Mouse (Mus musculus) adrenal gland, postnatal 25 days (tissue): ENCODE measurements around the gene 3110082I17Rik. TPM values are rescaled to one million over a fixed set of nuclear protein-coding genes. Genes with fewer than 3 reads are reported as not detected.

Source experiments
- DNase-seq: peaks from one replicate; pipeline ENCODE4 v3.0.0; 2021; ENCODE audit warnings: mixed read lengths
- long read RNA-seq: library from polyadenylated mRNA; stranded (forward); transcript quantifications from one replicate; pipeline ENCODE4 v2.0.0, GENCODE M21; 2021
- total RNA-seq: library from RNA; stranded (reverse); gene quantifications from 2 replicates; pipeline ENCODE4 v1.2.3, GENCODE M21; 2021

Gene 3110082I17Rik
- 9.8 and 15.8 TPM in 2 replicates for total RNA-seq
- long read RNA-seq, transcript 3110082I17Rik-201 (5 exons, 1,429 nt), result major isoform, 10 of 32 reads
- long read RNA-seq, partial matches to known transcripts, result 2 of 32 reads
- long read RNA-seq, other reads (novel, unspliced or antisense), result 19 of 32 reads

DNA sequence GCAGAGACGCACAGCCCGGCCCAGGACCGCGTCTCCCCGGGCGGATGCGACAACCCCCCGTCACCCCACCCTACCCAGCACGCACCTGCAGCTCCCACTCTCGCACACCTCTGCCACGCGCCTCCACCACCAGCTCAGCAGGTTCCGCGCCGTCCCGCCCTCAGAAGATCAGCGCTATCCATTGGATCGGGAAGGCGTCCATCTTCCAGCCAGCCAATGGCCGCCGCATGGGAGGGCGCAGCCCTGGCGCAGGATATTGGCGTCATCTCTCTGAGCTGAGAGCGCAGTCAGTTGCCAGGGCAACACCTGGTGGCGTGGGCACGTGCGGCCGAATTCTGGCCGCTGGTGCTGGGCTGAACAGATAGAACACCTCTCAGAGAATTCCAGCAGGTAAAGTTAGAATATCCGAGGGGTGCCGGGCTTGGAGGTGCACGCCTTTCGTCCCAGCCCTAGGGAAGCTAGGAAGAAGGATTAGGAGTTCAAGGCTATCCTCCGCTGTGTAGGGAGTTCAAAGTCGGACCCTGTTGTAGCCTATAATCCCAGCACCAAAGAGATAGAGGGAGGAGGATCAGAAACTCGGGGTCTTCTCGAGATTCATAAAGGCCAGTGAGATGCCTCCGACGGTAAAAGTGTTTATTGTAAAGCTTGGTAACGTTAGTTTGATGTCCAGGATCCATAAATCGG lies at the start of gene 3110082I17Rik:
3110082I17Rik (minus strand) TSS at position 144 of the 684 bp plus-strand sequence.
- peak; percentile 98 for DNase-seq

DNA sequence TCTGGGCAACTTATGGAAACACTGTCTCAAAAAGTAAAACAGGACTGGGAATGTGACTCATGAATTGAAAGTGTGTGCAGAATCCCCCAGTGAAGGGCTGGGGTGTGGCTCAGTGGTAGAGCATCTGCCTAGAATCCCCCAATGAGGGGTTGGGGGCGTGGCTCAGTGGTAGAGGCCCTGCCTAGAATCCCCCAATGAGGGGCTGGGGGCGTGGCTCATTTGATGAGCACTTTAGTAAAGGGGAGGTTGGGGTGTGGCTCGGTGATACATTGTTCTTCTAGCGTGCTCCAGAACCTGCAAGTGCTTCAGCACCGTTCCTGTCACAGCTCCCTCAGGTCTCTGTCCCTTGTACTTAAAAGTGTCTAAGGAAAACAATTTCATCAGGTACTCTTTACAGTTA lies 45.9 kb upstream of the 3110082I17Rik start:
- DNase-seq, result no peak

DNA sequence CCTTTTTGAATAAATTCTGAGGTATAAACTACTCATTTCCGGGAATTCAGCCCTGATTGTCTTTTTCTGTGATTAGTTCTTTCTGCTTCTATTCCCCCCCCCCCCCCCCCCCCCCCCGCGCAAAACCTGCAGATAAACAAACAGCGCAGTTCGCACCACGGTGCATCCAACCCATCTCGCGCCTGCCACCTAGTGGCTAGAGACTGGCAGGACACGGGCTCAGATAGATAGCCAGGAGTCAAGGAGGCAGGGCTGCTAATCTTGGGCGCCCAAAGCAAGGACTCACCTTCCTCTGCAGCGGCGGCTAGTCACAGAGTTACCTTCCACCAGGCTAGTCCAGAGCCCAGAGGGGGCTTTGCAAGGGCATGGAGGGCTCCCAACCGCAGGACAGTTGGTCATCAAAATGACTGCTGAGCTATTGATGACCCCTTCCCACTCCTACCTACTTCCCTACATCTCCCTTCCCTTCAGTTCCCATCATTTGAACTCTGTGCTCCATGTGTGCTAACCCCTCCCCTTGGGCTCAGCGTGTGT lies 44.8 kb upstream of the 3110082I17Rik start:
- DNase-seq, result peak; percentile 83

DNA sequence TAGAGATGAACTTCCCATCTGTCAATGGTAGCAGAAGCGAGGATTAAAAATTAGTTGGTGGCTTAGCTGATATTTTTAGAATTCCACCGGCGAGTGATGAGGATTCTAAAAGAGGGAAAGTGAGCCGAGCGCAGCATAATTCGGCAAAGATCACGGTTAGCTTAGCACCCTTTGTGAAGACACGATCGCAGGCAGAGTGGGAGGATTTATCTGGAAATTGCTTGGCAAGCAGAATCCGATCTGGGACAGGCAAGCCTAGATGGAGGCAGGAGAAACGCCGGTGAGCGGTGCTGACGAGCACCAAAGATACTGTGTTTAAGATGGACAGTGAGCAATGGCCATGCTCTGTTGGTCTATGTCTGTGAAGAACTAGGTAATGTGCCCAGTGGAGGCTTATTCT lies 42.0 kb upstream of the 3110082I17Rik start:
- DNase-seq, result no peak

DNA sequence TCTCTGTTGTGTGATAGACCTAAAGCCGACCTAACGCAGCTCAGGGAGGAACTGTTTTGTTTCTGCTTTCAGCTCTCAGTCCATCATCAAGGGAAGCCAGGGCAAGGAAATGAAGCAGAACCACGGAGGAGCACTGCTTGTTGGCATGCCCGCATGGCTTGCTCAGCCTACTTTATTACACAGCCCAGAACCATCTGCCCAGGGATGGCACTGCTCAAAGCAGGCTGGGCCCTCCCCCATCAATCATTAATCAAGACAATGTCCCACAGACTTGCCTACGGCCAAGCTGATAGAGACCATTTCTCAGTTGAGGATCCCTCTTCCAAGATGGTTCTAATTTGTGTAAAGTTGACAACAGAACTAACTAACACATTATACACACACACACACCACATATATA lies 38.5 kb upstream of the 3110082I17Rik start:
- no peak for DNase-seq

- no peak for DNase-seq
Measured at GRCm38 (mm10) chr5:139496939-139497338, 36.6 kb upstream of the 3110082I17Rik start.

- no peak for DNase-seq
Measured at GRCm38 (mm10) chr5:139495019-139495669, 34.8 kb upstream of the 3110082I17Rik start.

- no peak for DNase-seq
Measured at GRCm38 (mm10) chr5:139493690-139494089, 33.4 kb upstream of the 3110082I17Rik start.

DNA sequence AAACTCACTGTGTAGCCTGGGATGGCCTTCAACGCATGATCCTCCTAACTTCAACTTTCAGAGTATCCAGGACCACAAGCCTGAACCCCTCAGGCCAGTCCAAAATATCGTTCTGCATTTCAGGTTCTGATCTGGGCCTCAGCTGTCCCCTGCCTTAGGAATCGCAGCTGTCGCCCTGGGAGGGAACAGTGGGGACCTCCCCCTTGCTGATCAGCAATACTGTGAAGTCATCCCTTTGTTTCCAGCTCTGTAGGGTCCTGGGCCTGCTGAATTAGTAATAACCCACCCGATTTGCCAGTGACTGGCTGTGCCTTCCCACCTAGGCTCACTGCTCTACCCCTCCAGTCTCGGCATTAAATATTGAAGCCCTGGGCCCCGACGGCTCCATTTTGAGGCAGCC lies 31.0 kb upstream of the 3110082I17Rik start:
- no peak for DNase-seq

DNA sequence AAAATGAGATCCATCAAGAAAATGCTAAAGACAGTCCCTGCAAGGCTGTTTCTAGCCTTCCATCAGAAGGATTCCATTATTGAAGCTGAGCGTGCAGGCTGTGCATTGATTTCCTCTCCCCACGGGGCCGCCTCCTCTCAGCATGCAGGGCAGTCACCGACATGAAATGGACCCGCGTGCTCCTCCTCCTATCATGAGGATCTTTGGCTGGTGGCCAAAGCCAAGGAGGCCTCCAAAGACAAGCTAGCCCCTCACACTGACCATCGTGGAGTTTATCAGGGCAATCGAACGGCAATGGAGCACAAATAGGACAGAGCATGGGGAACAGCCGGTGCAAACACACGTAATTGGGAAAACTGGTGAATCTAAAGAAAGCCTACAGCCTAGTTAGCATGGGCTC lies 29.8 kb upstream of the 3110082I17Rik start:
- no peak for DNase-seq

GRCm38 (mm10) chr5:139484185-139484814 lies 24.0 kb upstream of the 3110082I17Rik start, which contains the start of gene Zfand2a:
Zfand2a (minus strand) TSS chr5:139484549.
- peak; percentile 99 for DNase-seq

- DNase-seq, result no peak
Measured at GRCm38 (mm10) chr5:139483171-139483848, 23.0 kb upstream of the 3110082I17Rik start.

DNA sequence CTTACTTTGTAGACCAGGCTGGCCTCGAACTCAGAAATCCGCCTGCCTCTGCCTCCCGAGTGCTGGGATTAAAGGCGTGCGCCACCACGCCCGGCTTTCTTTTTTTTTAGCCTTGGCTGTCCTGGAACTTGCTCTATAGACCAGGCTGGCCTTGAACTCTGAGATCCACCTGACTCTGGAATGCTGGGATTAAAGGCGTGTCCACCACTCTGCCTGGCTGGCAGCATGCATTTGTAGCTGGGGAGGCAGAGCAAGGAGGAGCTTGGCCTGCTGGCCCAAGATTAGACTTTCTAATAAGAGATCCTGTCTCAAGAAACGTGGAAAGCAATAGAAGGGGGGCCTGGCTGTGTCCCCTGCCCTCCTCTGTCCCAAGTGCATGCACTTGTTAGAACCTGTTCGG lies 20.1 kb upstream of the 3110082I17Rik start:
- DNase-seq, result no peak

GRCm38 (mm10) chr5:139479088-139479487 lies 18.8 kb upstream of the 3110082I17Rik start:
- DNase-seq, result peak; percentile 11

DNA sequence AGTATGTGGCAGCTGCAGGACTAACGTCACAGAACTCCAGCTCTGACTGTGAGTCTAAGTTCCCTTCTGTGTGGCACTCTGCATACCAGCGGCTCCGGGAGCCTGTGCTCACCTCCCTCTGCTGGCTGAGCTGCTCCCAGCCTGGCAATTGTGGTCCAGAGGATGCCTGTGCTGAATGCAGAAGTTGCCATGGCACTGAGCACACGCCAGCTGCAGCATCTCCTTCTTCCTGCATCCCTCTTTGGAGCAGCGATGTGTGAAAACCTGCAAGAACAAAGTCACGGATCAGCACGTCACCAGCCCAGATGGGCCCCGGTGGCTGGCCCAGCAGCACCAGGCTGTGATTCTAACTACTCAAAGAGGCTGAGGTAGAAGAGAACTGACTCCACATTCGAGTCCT lies 14.4 kb upstream of the 3110082I17Rik start:
- no peak for DNase-seq

- peak; percentile 48 for DNase-seq
Measured at GRCm38 (mm10) chr5:139467998-139468397, 7.7 kb upstream of the 3110082I17Rik start.

DNA sequence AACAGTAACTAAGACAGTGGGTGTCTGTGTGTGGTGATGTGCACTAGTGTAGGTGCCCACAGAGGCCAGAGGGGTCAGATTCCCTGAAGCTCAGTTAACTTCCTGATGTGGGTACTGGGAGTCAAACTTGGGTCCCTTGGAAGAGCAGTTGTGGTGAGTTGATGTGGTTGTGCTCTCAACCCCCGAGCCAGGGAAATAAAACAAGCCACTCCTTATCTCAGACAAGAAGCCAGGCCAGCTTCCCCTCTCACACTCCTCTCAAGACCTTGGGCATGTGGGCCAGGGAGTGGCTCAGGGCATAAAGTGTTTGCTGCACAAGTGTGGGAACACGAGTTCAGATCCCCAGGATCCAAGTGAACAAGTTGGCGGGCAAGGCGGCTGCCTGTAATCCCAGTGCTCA lies 6.5 kb upstream of the 3110082I17Rik start:
- DNase-seq, result no peak

GRCm38 (mm10) chr5:139466373-139466772 lies 6.0 kb upstream of the 3110082I17Rik start:
- no peak for DNase-seq

GRCm38 (mm10) chr5:139464874-139465273 lies 4.5 kb upstream of the 3110082I17Rik start:
- DNase-seq, result no peak

- DNase-seq, result no peak
Measured at GRCm38 (mm10) chr5:139459938-139460337, 389 bp downstream of the 3110082I17Rik start.

DNA sequence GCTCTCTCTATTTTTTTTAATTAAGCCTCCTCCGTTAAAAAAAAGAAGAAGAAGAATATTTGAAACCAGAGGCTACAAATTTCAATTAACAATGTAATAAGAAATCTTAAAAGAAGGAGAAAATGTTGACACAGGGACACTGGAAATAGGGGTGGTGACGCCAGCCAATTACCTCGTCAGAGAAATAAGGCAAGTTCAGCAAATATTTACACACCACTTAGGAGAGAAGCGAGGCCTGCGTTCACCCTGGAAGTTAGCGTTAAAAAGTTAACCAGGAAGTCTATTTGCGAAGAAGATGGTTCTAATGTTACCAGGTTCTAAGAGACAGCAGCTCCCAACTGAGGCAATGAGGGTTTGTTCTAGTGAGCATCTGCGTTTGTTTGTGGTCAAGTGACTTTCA lies 3.1 kb downstream of the 3110082I17Rik start:
- no peak for DNase-seq

DNA sequence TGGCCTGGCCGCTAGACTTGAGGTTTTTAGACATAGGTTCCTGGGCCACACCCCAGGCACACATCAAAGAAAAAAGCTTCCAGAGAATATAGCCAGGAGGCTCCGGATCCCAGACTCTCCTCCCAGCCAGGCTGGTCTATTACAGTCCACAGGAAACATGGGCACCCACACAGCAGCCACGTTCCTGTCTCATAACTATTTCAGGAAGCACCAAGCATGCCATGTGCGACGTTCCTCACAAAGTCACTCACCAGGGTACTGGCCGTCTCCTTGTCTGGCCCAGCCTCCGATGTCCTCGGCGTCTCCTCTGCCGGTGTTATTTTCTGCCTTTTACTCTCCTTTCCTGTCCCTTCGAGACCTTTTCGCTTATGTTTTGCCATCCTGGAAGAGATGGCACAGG lies 5.2 kb downstream of the 3110082I17Rik start:
- DNase-seq, result no peak
